ENCODE assay signal across 11 mouse cellular contexts in the genomic region with DNA sequence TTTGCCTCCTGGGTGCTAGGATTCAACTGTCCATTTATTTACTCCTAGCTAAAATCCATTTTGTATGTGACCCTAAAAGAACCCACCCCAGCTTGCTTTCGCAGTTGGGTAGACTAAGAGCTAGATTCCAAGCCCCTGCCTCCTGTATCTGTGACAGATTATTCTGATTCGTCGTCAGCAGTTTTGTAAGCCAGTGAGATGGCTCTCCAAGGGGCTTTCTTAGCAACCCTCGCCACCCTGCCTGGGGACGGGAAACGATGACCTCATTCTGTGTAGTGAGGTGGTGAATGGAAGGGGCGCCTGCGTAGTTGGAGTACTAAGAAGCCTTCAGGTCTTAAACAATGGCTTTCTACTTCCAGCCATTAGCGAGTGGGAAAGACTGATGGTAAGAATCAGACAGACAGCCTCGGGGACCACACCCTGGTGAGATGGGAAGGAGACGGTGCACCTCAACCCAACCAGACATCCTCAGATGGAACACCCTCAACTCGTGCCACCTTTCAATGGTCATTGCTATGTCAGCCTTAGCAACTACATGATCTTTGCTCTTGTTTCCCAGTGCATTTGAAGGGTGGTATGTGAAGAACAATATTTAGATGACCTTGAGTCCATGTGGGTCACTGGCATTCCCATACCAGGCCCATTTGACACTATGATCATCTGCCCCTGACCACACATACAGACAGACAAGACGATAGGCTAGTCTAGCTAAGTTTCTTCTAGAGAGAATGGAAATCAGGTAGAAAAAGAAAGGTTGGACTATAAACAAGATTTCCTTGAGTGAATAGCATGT.
"Had no signal": no experiment of that assay in that cellular context is flagged by ENCODE, and none has a peak within 500 bp of the region (broad histone marks: within the 10 kb centered on the region; RNA-seq: fewer than 3 reads in every experiment).

No protein-coding gene starts in this region.

- DNase-seq: kidney, postnatal 14 days; lung, adult 2 months; lung, postnatal 36 days; right cerebral cortex, postnatal 14 days; thymus, postnatal 4 days had no signal

- H3K4me1 ChIP-seq: liver, embryonic 15.5 days had no signal

- H3K9me3 ChIP-seq: limb, embryonic 10.5 days; liver, embryonic 15.5 days; midbrain, embryonic 13.5 days had no signal

- H3K4me3 ChIP-seq: left cerebral cortex, adult 2 months; limb, embryonic 10.5 days; liver, embryonic 15.5 days; midbrain, embryonic 13.5 days had no signal

- H3K27me3 ChIP-seq: liver, embryonic 15.5 days; midbrain, embryonic 13.5 days had no signal

- H3K9ac ChIP-seq: liver, embryonic 15.5 days; midbrain, embryonic 13.5 days had no signal

- H3K27ac ChIP-seq: limb, embryonic 10.5 days; liver, embryonic 15.5 days; midbrain, embryonic 13.5 days had no signal

- ATAC-seq: lung, postnatal 0 days; midbrain, embryonic 13.5 days had no signal

- H3K4me2 ChIP-seq: liver, embryonic 11.5 days; liver, embryonic 15.5 days; midbrain, embryonic 13.5 days had no signal

- H3K36me3 ChIP-seq: limb, embryonic 10.5 days; liver, embryonic 15.5 days; midbrain, embryonic 13.5 days had no signal
